In genomic region chr2:66634580-66635359, GRCm38 (mm10) we compare ENCODE assay signal across 8 mouse cellular contexts. TPM values are rescaled to one million over a fixed set of nuclear protein-coding genes. Genes with fewer than 3 reads are reported as not detected.
A peak's percentile ranks its signal among the peaks of the same experiment; 100 is the strongest.
DNase-seq lines count a peak whose midpoint lies in the region; ATAC-seq and TF ChIP-seq lines count a peak whose summit lies in the region.

TSS of gene Scn9a (minus strand) at chr2:66634962.

- WGBS in lung, embryonic 14.5 days: 2% methylated on average over 29 of the region's 29 CpGs
- WGBS in limb, embryonic 10.5 days: 1% methylated on average over 29 of the region's 29 CpGs

- no peaks in the 10 kb centered on the region for H3K4me1 ChIP-seq in lung, embryonic 14.5 days (ENCODE audit: insufficient read depth)
- peaks cover 8% of the 10 kb centered on the region for H3K4me1 ChIP-seq in limb, embryonic 10.5 days

- ATAC-seq in lung, embryonic 14.5 days (ENCODE audit: insufficient read depth): peak; percentile 76
- peak; percentile 30; the same call in 1 of the 2 replicates for ATAC-seq in granulocyte monocyte progenitor cell, adult 5-6 weeks (replicated peaks; ENCODE audit: poor library complexity, severe bottlenecking)
- ATAC-seq in CD4-positive, CD25-positive, alpha-beta regulatory T cell, adult 4 months: no peak

- no peaks in the 10 kb centered on the region for H3K9me3 ChIP-seq in lung, embryonic 14.5 days (ENCODE audit: low read depth, low read length)
- no peaks in the 10 kb centered on the region for H3K9me3 ChIP-seq in limb, embryonic 10.5 days (replicated peaks)

- no peak within 1 kb of the TSS for H3K27ac ChIP-seq in lung, embryonic 14.5 days (ENCODE audit: low read depth)
- no peak within 1 kb of the TSS for H3K27ac ChIP-seq in limb, embryonic 10.5 days

- H3K9ac ChIP-seq in lung, embryonic 14.5 days: no peak within 1 kb of the TSS

- peaks cover 12% of the 10 kb centered on the region for H3K27me3 ChIP-seq in lung, embryonic 14.5 days (ENCODE audit: insufficient read depth, low read length)
- peaks cover 28% of the 10 kb centered on the region for H3K27me3 ChIP-seq in limb, embryonic 10.5 days (ENCODE audit: low read depth, poor library complexity, severe bottlenecking)

- H3K36me3 ChIP-seq in lung, embryonic 14.5 days (ENCODE audit: insufficient read depth): no peaks in the 10 kb centered on the region
- H3K36me3 ChIP-seq in limb, embryonic 10.5 days: no peaks in the 10 kb centered on the region

- TF ChIP-seq CTCF in lung, embryonic 14.5 days (IDR thresholded peaks at IDR 0.05; ENCODE audit: low read depth): no peak

- peak within 1 kb of the TSS; percentile 55 for H3K4me2 ChIP-seq in lung, embryonic 14.5 days

- H3K4me3 ChIP-seq in lung, embryonic 14.5 days (ENCODE audit: low read depth, low read length): peak within 1 kb of the TSS; percentile 24
- H3K4me3 ChIP-seq in limb, embryonic 10.5 days: peak within 1 kb of the TSS; percentile 52

- peak; percentile 15 for DNase-seq in lung, embryonic 14.5 days
- DNase-seq in lung, postnatal 14 days: no peak
- DNase-seq in cerebellum, postnatal 36 days: peak; percentile 17 to 32
- DNase-seq in limb, embryonic 10.5 days (ENCODE audit: low spot score): peak; percentile 63
- DNase-seq in retina, embryonic 14.5 days (ENCODE audit: low spot score): peak; percentile 73
- no peak for DNase-seq in thymus, postnatal 14 days

RNA-seq across cellular contexts. Expression of gene Scn9a, which starts in this region (rescaled TPM):
- 0.15 and 0.18 TPM in 2 replicates for polyA plus RNA-seq in lung, embryonic 14.5 days (2014; fragmentation: Nextera tagmentation; extraction: Ambion mirVana)
- not detected in 2 replicates for total RNA-seq in granulocyte monocyte progenitor cell, adult 5-6 weeks (2014; fragmentation: Nextera tagmentation)
- total RNA-seq in granulocyte monocyte progenitor cell, adult 5-6 weeks (2017): not detected in 2 replicates
- polyA plus RNA-seq in limb, embryonic 10.5 days (2016; fragmentation: Nextera tagmentation; extraction: Ambion mirVana): 0.04 and 0.08 TPM in 2 replicates
- under 1 TPM in 1 of 2 experiments, not detected in 1; 0.17 TPM for polyA plus RNA-seq in CD4-positive, CD25-positive, alpha-beta regulatory T cell, adult 4 months (2017; shearing (Covaris generic))

Comparison
In these comparisons a context has a peak if more than half of its experiments do, and no peak if none do; other contexts are left out.
1. Peak in DNase-seq, ATAC-seq, H3K4me3 ChIP-seq and H3K4me2 ChIP-seq in lung, embryonic 14.5 days; RNA of the gene not detected or under 1 TPM.
2. Peak in ATAC-seq in granulocyte monocyte progenitor cell, adult 5-6 weeks; RNA of the gene not detected or under 1 TPM.
3. Peak in DNase-seq and H3K4me3 ChIP-seq in limb, embryonic 10.5 days; RNA of the gene not detected or under 1 TPM.
4. DNase-seq: peak in cerebellum, postnatal 36 days (2 of 2) and retina, embryonic 14.5 days (single experiment); none in lung, postnatal 14 days (single experiment) and thymus, postnatal 14 days (single experiment).